Mouse (Mus musculus) fat pad, adult 2 months (tissue): ENCODE measurements around the gene Cebpzos.

Experiments used
- DNase-seq: peaks from one replicate; pipeline ENCODE4 v3.0.0-alpha.2; 2011; ENCODE audit warnings: low read depth, low spot score; ENCODE audit errors: extremely low read depth

Gene Cebpzos

DNA sequence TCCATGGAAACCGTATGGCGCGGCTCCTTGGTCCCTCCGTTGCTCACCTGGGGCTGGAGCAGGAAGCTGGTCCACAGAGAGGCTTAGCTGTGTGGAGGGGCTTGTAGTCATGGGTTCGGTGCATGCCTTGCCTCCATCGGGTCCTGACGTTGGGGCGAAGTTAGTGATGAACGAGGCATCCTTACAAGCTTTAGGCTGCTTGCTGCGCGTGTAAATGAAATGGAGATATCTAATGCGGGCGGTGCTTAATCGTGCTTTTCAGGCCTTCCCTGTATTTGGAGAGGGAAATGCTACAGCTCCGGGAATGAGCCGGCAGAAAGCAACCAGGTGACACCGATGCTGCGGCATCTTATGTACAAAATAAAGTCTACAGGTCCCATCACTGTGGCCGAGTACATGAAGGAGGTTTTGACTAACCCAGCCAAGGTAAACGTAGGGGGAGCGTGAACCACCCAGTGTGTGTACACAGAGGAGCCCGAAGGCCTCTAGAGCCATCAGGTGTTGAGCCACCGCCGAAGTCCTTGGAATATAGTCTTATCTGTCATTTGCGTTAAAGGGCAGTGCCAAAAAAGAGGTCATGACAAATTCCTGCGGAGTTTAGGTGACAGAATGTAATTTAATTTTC is 21.0 kb downstream of the Cebpzos start:
- DNase-seq: no peak

DNA sequence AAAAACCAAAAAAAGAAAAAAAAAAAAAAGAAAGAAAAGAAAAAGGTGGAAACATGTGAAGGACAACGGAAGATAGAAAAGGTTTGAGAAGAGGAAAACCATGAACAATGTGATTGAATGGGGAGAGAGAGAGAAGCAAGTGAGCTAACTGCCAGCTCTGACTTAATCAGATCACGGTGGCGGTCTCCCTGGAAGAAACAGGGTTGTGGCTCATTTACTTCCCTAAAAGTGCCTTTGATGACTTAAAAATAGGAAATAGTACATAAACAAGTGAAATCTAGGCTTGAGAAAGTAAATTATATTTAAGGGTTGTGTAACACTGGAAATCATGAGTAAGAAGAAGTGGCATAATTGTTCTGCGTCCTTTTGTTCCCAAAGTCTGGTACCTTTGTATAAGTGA is 22.6 kb downstream of the Cebpzos start:
- no peak for DNase-seq

DNA sequence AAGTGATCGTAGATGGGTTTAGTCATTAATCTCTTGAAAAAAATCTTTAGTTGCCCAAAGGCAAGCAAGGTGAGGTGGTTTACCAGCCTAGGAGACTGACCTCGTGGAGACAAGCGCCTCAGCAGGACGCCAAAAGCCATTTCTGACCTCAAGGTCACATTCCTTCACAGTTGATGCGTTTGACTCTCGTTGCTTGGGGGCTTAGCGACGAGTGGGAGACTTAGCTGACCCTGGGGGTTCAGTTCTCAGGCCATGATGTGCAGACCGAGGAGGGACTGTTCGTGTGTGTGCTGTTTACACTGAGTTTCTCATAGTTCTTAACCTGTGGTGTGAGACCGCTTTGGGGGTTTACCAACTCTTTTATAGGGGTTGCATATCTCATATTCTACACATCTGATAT is 26.3 kb downstream of the Cebpzos start:
- DNase-seq: no peak

DNA sequence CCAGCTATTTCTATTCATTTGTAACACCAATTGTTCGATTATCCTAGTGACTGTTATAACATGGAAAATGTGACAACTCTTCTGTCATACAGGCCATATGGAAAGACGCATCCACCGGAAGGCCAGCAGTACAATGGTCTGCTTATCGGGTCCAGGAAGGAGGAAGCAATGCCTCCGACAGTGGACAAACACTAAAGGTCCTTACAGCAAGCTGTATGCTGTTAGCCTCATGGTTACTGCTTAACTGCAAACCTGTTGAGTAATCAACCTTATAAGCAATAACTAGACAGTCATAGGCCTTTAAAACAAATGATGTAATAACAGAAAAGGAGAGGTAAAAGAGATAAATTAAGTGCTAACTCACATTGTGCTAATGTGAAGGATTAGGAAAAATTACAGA is 34.9 kb downstream of the Cebpzos start:
- no peak for DNase-seq

DNA sequence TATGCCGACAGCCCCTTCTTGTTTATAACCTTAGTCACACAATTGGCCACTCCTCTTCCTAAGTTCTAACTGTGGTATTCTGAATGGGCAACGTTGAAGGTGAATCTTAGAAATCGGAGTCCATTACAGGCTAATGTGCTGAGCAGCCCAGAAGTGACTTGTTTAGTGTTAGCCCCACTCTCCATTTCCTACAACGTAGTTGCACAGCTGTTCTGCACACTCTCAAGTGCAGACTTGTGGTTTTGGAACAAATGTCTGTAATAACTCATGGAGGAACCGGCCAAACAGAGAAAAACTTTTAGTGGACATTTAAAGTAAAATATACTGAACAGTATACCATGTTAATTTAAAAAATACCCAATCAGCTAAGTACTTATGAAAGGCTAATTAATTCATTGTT is 35.8 kb downstream of the Cebpzos start:
- DNase-seq: no peak

DNA sequence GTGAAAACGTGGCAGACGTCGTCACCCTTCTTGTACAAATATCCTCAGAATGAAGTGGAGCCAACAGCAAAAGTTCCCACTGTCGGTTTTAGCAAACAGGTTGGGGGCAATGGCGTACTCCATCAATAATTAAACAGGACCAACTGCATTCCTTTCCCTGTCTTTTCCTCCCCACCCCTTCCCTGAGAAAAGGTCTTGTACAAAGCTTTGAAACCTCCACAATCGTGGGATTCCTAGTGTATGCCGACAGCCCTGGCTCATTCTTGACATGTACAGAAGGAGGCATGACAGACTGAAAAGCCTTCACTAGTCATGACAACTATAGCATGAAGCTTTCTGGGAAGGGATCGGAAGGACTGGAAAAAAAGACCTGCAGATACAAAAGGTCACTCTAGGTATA is 36.9 kb downstream of the Cebpzos start:
- no peak for DNase-seq

DNA sequence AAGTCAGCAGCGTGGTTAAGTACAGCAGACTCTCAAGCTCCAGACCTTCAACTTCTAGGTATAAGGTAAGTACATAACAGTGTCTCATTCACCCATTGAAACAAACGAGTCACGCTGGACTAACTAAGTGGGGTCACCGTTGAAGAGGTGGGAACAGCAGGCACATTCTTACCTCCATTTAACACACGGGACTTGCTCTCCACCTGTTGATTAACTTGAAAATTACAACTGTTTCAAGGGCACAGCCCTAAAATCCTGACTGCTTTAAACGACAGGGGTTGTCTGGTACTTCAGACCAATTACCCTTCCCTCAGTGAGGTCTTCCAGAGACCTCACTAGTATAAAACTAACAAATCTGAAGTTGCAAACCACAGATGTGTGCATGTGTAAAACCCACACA is 43.2 kb downstream of the Cebpzos start:
- no peak for DNase-seq

DNA sequence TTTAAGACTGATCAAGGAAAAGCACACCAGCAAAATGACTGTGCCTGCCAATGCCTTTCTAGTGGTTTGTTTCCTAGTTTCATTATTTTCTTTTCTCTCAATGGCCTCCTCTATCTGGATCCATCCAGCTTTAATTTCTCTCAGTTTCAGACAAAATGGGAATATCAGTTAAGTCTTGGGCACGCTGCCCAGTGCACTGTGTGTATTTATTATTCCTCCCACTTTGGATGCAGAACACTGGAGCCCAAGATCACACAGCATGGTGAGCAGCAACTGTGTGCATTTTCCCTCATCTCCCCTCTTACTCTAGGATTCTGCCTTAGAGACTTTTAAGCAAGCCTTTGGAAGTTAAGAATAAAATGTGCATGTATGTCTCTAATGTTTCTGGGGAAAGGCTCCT is 48.1 kb downstream of the Cebpzos start:
- no peak for DNase-seq

DNA sequence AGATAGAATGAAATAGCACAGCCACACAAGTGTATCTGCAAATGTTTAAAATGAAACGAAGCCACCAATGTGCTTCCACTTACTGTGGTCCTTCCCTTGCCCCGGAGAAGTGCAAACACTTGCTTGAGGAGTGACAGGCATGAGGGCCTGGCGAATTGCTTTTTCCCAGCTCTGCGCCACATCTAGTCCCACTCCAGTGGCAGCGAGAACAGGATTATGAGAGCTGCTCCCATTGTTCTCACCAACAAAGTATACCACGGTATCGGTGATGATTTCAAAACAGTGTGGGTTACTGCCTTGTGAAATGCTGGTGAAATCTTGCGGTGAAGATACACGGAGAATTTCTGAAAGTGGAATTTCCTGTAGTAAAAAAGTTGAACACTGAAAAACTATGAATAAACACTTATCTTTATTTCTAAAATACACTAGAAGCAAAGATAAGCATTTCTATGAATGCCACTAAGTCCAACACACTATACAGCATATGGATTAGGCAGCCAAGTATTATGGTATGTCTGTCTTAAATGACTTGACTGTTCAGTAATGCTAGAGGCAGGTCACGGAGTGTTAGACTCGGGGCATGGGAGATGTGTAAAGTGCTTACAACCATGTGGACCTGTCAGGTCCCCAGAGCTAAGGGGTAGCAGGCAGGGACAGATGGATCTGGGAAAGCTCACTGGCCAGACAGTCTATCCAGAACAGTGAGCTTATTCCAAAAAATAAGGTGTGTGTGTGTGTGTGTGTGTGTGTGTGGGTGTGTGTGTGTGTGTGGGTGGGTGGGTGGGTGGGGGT is 50.0 kb downstream of the Cebpzos start:
- no peak for DNase-seq

DNA sequence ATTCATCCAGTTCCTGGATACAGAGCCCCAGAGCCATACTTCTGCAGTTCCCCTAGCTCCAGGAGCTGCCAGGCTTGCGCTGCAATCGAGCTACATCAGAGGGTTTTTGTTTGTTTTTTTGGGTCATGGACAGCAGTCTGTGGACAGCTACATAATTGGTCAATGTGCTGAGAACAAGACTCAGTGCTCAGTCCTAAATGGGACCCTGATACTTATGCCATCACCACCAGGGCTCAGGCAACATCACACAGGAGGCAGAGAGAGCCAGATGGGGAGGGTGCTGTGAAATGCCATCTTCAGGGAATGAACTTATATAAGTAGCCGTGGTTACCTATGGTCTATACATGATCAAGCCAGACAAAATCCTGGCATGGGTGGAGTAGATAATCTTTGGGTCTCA is 52.2 kb downstream of the Cebpzos start:
- DNase-seq: no peak
